42 mouse cellular contexts compared by ENCODE assay signal in the genomic region with DNA sequence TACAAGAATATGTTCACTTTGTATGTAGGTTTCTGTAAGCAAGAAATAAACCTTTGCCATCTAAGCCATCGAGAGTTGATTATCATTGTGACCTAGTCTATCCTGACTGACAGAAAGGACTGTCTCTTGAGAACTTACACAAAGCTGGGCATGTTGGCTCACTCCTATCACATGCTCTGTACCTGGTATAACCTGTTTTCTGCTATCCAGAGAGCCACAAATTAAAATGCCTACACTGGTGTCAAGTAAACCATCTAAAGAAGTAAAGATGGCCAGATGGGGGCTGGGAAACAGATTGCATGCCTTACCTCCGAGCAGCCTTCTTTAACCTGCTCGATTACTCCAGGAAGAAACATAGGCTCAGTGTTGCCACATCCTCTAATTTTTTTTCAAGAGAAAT. TPM values are rescaled to one million over a fixed set of nuclear protein-coding genes. Genes with fewer than 3 reads are reported as not detected.
"Had no signal": no experiment of that assay in that cellular context is flagged by ENCODE, and none has a peak within 500 bp of the region (broad histone marks: within the 10 kb centered on the region; RNA-seq: fewer than 3 reads in every experiment).

No protein-coding gene starts in this region.

- H3K9ac ChIP-seq: heart, embryonic 12.5 days; hindbrain, embryonic 13.5 days; hindbrain, embryonic 15.5 days; kidney, embryonic 15.5 days; limb, embryonic 13.5 days; limb, embryonic 15.5 days; liver, embryonic 12.5 days; liver, embryonic 14.5 days had no signal

- H3K9me3 ChIP-seq: heart, embryonic 10.5 days; heart, embryonic 12.5 days; hindbrain, embryonic 13.5 days; hindbrain, embryonic 15.5 days; kidney, embryonic 15.5 days; limb, embryonic 13.5 days; limb, embryonic 15.5 days; liver, embryonic 12.5 days had no signal

- H3K27me3 ChIP-seq: hindbrain, embryonic 15.5 days; kidney, embryonic 15.5 days; limb, embryonic 13.5 days; limb, embryonic 15.5 days had no signal

- ATAC-seq: hindbrain, postnatal 0 days; intestine, embryonic 16.5 days; liver, embryonic 12.5 days had no signal

- H3K4me3 ChIP-seq: gastrocnemius, adult 2 months; heart, embryonic 10.5 days; heart, embryonic 12.5 days; hindbrain, embryonic 13.5 days; hindbrain, embryonic 15.5 days; kidney, embryonic 15.5 days; limb, embryonic 13.5 days; limb, embryonic 15.5 days; liver, embryonic 12.5 days had no signal

- H3K36me3 ChIP-seq: heart, embryonic 10.5 days; heart, embryonic 12.5 days; hindbrain, embryonic 13.5 days; hindbrain, embryonic 15.5 days; kidney, embryonic 15.5 days; limb, embryonic 13.5 days; limb, embryonic 15.5 days; liver, embryonic 12.5 days had no signal

- DNase-seq: gastrocnemius, adult 2 months; gastrocnemius, postnatal 10 days; gastrocnemius, postnatal 25 days; heart, adult 18-20 months; heart, postnatal 10 days; kidney, adult 11 months; kidney, adult 2 months; kidney, adult 9 months; kidney, postnatal 14 days; kidney, postnatal 36 days; left cerebral cortex, postnatal 4 days had no signal

- H3K4me1 ChIP-seq: heart, embryonic 10.5 days; heart, embryonic 12.5 days; hindbrain, embryonic 13.5 days; hindbrain, embryonic 15.5 days had no signal

- H3K4me2 ChIP-seq: heart, embryonic 12.5 days; hindbrain, embryonic 13.5 days; hindbrain, embryonic 15.5 days; kidney, embryonic 15.5 days; limb, embryonic 13.5 days; limb, embryonic 15.5 days; liver, embryonic 12.5 days had no signal

- H3K27ac ChIP-seq: gastrocnemius, adult 2 months; heart, embryonic 10.5 days; hindbrain, embryonic 13.5 days; hindbrain, embryonic 15.5 days; hindbrain, postnatal 0 days; kidney, embryonic 15.5 days; liver, embryonic 12.5 days; liver, embryonic 14.5 days had no signal

RNA-seq across cellular contexts. Expression of gene Dmrtc2, which starts 7.7 kb away (rescaled TPM):
- total RNA-seq: gastrocnemius, adult 2 months; gastrocnemius, postnatal 10 days; gastrocnemius, postnatal 25 days; gastrocnemius, postnatal 4 days; heart, adult 18-20 months; heart, adult 8-10 months; heart, postnatal 10 days; heart, postnatal 25 days; hematopoietic stem cell, adult 5-6 weeks; hindbrain, postnatal 0 days; layer of hippocampus, adult 18-20 months; layer of hippocampus, adult 8-10 months; layer of hippocampus, postnatal 25 days; left cerebral cortex, adult 18-20 months; left cerebral cortex, adult 8-10 months; left cerebral cortex, postnatal 10 days; left cerebral cortex, postnatal 25 days; left cerebral cortex, postnatal 4 days; liver, adult 2 months had no signal
- polyA plus RNA-seq: heart, embryonic 10.5 days; heart, embryonic 12.5 days; heart, embryonic 14.5 days; heart, embryonic 16.5 days; intestine, embryonic 14.5 days; intestine, embryonic 16.5 days; kidney, adult 2 months; kidney, embryonic 15.5 days; large intestine, adult 2 months; limb, embryonic 11.5 days; limb, embryonic 13.5 days; limb, embryonic 15.5 days; liver, adult 2 months; liver, embryonic 12.5 days; liver, embryonic 14.5 days had no signal

RNA-seq across cellular contexts. Expression of gene Lypd4, which starts 7.8 kb away (rescaled TPM):
- total RNA-seq: gastrocnemius, adult 2 months; gastrocnemius, postnatal 10 days; gastrocnemius, postnatal 25 days; gastrocnemius, postnatal 4 days; heart, adult 18-20 months; heart, adult 8-10 months; heart, postnatal 10 days; heart, postnatal 25 days; hematopoietic stem cell, adult 5-6 weeks; hindbrain, postnatal 0 days; layer of hippocampus, adult 18-20 months; layer of hippocampus, adult 8-10 months; layer of hippocampus, postnatal 10 days; layer of hippocampus, postnatal 25 days; left cerebral cortex, adult 18-20 months; left cerebral cortex, adult 8-10 months; left cerebral cortex, postnatal 10 days; left cerebral cortex, postnatal 25 days; left cerebral cortex, postnatal 4 days; liver, adult 2 months had no signal
- polyA plus RNA-seq: heart, embryonic 10.5 days; heart, embryonic 12.5 days; heart, embryonic 14.5 days; heart, embryonic 16.5 days; hindbrain, embryonic 11.5 days; hindbrain, embryonic 13.5 days; hindbrain, embryonic 15.5 days; hindbrain, postnatal 0 days; intestine, embryonic 14.5 days; intestine, embryonic 16.5 days; kidney, embryonic 15.5 days; kidney, postnatal 0 days; large intestine, adult 2 months; limb, embryonic 11.5 days; limb, embryonic 13.5 days; limb, embryonic 15.5 days; liver, adult 2 months; liver, embryonic 12.5 days; liver, embryonic 14.5 days had no signal

RNA-seq across cellular contexts. Expression of gene Gm9844, which starts 15.6 kb away (rescaled TPM):
- total RNA-seq: gastrocnemius, adult 2 months; gastrocnemius, postnatal 25 days; heart, adult 18-20 months; heart, adult 8-10 months; heart, postnatal 25 days; layer of hippocampus, adult 8-10 months; left cerebral cortex, adult 8-10 months; liver, adult 2 months had no signal
- polyA plus RNA-seq: liver, adult 2 months had no signal

RNA-seq across cellular contexts. Expression of gene Cd79a, which starts 19.6 kb away (rescaled TPM):
- total RNA-seq: gastrocnemius, adult 2 months; hematopoietic stem cell, adult 5-6 weeks; layer of hippocampus, postnatal 10 days had no signal
- polyA plus RNA-seq: heart, embryonic 14.5 days; liver, embryonic 12.5 days had no signal
